In the genomic region with DNA sequence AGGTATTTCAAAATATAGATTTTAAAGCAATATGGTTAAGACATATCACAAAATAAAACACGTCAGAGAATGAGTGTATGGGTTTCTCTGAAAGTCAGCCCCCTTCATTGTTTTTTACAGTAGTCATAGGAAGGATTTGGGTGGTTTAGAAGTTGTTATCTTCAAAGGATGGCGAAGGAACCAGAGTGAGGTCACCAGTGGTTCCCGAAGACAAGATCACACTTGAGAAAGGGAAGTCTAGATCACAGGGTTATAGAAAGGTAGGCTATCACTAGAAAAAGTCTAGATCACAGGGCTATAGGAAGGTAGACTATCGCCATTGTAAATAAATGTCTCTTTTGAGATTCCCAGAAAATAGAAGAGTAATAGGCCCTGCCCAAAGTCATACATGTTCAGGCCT, we compare ENCODE assay signal across 1 mouse cellular context.
TF ChIP-seq lines count a peak whose summit lies in the region.

No protein-coding gene starts in this region.

TF ChIP-seq in MEL, 35 proteins besides CTCF, POLR2A, EP300 and RAD21:
- peak; percentile 55; the same call in 1 of the 2 replicates for TF ChIP-seq ETS1 (IDR thresholded peaks at IDR 0.05; ENCODE audit: low read depth, low read length)
- peak; percentile 39; the same call in 1 of the 2 replicates for TF ChIP-seq GATA1 (IDR thresholded peaks at IDR 0.05; ENCODE audit: low read depth, low read length)
- TF ChIP-seq TAL1 (IDR thresholded peaks at IDR 0.05; ENCODE audit: low read length), result no peak
TF ChIP-seq in MEL: peak in this region for 2.
